Mouse (Mus musculus) frontal cortex, postnatal 25 days (tissue): ENCODE results near the gene Majin.
A peak's percentile ranks its signal among the peaks of the same experiment; 100 is the strongest.

Experiments used
- DNase-seq, 2 experiments: peaks; one replicate each; pipeline ENCODE4 v3.0.0; 2022; ENCODE audit warnings: low spot score in 2 of 2

The Majin gene

DNA sequence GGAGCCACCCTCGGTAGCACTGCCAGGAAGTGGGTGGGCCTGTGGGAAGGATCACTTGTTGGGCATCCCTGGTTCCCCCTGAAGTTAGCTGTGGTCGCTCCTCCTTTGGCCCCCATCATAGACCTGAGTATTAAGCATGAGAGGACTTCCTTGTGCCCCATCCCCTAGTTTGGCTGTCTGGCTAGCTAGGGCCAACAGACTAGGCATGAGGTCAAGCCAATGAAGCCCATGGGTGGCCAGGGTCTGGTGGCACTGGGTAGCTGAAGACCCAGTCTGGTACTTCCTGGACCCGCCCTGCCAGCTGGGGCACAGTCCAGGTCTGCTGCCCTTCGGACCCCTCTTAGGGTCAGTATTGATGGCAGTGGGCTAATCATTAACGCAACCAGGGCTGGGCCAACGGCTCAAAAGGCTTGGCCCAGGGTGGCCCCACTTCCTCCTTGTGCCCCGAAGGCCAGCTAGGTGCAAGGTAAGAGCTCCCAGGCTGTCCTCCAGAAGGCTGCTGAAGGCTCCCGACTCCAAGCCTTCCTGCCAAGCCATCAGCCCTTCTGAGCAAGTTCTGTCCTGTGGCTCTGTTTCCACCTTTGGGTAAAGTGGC lies 78.7 kb downstream of the Majin start:
- DNase-seq, result no peak

DNA sequence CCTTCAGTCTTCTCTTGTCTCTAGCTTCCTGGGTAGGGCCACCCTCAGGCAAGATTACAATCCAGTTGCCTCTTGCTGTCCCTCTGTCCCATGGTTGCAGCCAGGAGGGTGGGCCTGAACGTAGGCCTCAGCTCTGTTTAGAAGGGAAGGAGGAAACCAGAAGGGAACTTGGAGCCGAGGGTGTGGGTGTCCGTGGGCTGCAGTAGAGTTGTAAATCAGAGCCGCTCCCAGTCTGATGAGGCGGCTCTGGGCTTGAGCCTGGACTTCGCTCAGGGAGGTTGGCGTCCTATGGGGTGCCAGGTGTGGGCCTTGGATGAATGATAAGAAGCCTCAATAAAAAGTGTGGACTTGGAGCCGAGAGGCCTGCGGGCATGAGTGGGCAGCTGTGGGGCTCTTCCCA lies 80.0 kb downstream of the Majin start:
- DNase-seq, result no peak

DNA sequence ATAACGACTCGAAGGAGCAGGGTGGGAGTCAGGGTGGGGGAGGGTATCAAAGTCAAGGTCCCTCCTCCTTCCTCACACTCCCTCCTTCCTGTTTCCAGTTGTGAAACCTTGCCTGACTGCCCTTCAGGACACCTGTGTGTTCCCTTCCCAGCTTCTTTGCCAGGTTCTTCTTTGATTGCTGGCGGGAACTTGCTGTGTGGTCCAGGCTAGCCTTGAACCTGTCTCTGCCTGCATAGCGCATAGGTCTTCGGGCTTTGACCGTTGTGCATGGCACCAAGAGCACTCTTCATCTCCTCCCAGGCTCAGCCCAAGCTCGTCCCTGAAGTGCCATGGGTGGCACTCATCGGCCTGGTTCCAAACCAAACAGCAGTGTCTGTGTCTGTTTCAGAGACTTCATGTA lies 80.8 kb downstream of the Majin start:
- DNase-seq, result no peak

DNA sequence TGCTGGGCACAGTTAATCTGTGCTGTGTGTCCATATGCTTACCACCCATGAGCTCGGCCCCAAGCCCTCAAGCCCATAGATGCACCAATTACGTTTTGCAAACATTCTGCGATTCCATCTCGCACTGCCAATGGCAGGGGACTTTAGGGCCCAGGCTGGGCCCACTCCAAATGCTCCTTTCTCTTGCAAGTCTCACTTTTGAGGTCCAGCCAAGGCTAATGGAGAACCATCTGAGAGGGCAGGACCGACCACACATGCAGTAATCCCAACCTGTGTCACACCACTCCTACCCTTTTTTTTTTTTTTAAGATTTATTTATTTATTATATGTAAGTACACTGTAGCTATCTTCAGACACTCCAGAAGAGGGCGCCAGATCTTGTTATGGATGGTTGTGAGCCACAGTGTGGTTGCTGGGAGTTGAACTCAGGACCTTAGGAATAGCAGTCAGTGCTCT lies 81.6 kb downstream of the Majin start:
- DNase-seq, result no peak

DNA sequence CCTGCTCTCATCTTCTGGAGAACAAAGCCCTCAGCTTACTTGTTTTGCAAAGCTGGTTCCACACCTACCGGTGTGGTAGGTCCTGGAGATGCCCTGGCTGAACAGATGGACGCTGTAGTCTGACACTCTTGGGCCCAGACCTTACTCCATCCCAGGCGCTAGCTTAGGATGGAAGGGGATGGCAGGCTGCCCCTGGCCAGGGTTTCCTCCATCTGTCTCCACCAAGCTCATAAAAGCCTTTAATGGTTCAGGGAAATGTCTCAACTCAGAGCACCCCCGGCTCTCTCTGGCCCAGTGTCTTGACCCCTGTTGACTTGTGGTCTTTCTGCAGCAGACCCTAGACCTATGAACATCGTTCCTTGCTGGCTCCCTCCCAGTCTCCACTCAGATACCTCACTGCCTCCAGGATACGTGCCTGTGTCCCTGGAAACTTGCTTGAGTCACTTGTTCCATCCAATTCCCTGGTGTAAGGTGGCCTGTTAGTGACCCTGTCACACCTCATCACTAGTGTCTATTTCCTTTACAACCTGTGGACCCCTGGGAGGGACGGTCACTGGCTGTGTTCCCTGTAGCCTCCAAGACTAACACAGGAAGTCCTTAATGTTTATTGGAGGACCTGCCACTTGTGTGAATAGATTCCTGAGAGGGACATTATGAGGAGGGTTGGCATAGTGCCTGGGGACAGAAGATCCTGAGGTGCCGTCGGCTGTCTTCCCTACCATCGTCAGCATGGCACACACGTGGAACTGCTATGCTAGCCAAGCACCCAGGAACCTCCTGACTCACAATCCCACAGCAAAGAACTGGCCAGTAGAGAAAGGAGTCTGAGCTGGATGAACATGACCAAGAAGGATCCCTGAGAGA lies 83.3 kb downstream of the Majin start:
- DNase-seq, result no peak

DNA sequence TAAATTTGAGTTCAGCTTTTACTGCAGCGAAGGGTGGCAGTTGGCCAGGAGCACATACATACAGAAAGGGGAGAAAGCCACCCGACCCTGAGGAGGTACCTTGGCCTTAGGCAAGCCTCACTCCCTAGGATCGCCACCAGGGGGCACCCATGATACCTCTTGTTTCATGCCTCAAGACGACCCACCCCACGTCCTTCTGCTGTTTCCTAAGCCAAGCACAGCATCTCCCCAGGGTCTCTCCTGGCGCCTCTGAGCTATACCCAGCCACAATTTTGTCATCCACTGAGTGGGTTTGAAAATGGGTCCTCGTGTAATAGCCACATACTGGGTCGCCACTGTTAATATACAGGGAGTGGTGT lies 84.0 kb downstream of the Majin start:
- DNase-seq, result peak; percentile 80 to 81

DNA sequence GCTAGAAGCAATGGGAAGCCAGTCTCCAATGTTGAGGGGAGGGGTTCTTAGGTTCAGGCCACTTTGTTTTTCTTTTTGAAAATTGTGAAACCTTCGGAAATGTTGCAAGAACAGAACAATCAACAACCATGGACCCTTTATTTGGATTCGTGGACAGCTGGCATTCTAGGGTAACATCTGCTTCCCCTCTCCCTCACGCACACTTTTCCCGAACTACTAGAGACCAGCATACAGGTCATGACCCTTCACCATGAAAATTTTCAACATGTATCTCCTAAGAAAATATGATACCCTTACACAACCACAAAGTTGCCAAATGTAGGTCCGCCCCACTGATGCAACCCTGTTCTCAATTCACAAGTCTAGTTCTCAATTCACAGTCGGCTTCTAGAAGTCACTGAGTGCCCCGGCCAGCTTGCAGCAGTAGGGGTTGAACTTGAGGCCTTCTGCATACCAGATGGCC lies 84.5 kb downstream of the Majin start:
- DNase-seq, result no peak

DNA sequence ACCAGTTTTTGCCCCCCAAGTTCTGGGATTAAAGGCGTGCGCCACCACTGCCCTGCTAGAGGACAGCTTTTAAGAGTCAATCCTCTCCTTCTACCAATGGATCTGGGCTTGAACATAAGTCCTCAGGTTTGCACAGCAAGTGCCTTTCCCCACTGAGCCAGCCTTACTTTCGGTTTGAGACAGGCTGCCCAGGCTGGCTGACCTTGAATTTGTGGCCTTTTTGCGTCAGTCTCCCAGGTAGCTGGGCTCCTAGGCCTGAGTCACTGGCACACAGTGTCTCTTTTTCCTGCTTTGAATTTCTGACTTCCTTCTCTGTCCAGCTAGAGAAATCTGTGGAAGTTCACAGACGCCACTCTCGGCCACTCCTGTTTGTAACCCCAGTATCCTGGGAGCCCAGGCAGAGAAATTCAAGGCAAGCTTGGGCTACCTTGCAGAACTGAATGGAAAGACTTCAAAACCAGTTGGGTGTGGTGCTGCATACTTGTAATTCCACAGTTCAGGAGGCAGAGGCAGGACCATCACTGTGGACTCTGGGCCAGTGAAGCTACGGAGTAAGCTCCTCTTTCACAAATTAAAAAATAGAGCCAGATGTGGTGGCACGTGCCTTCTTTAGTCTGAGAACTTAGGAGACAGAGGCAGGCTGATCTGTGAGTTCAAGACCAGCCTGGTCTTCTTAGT lies 85.7 kb downstream of the Majin start:
- DNase-seq, result no peak

DNA sequence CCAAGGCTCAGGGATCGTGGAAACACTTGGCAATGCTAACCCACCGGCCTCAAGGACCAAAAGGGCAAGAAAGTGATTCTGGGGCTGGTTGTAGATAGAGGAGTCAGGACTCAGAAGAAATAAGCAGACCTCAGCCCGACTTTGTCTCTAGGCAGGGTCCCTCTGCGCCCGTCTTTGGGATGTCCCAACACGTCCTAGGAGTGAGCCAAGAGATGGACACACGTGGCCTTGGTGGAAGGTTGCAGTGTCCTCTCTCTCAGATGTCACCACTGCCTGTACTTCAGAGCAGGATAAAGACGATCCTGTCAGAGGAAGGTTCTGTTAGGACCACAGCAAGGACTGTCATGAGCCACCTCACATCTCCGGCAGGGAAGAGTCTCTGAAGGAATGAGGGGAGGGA lies 86.5 kb downstream of the Majin start:
- no peak for DNase-seq

DNA sequence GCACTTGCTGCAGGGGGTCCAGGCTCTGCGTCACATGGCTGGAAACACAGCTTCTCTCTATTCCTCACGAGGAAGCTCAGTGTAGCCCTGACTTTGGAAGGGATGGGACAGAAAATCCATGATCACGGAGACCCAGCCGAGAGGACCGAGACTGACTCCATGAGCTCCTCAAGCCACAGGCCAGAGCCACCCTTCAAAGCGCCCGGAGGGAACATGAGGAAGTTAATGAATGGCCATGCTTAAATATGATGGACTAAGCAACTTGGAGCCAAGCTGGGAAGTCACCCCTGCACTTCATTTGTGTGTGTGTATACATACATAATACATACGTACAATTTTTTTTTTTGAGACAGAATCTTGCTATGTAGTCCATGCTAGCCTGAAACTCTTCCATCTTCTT lies 87.0 kb downstream of the Majin start:
- DNase-seq, result no peak

DNA sequence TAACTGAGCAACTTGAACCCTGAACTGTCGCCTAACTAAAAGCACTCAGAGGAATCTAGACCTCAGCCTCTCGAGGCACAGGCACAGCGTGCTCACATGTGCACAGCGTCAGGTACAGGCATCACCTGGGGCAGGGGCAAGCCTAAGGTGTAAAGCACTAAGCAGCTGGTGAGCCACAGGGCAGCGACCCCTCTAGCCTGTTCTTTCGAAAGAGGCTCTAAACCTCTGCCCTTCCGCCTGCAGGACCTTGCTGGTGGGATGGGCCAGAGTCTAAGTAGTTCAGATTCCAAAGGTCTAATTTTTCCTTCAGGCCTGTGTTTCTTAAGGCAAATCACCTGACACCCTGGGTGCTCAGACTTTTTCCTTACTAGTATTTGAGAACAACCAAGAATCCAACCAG lies 87.9 kb downstream of the Majin start:
- no peak for DNase-seq

DNA sequence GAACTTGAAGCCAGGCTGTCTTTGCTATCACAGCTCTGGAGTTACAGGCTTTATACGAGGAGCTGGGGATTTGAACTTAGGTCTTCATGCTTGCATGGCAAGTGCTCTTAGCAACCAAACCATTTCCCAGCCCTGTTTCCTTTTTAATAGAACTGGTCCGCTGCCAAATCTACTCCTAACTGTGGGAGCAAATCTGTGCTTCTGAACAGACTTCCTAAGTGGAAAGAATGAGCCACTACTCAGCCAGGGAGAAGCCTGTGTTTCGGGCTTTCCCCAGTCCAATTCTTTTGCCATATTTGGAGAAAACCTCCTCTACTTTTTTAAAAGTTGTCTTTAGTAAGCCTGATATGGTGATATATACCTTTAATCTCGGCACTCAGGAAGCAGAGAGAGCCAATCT lies 88.5 kb downstream of the Majin start:
- no peak for DNase-seq

DNA sequence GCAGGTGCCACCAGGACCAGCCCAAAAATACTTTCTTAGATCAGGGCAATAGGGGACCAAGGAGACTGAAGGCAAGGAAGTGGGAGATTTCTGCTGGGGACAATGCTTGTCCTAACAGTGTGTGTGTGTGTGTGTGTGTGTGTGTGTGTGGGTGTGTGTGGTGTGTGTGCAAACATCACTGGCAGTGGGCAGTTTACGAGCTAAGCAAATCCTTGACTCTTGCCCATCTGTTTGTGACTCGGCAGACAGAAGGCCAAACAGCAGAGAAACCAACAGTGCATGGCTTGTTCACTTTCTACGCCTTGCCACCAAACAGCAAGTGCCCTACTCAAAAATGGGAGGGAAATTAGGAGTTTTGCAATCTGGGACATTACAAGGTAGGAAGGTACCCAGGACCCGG lies 89.4 kb downstream of the Majin start:
- DNase-seq, result no peak
